In genomic region chr9:51398886-51399285, GRCm38 (mm10) we compare ENCODE assay signal across 26 mouse cellular contexts.
A peak's percentile ranks its signal among the peaks of the same experiment; 100 is the strongest.
DNase-seq lines count a peak whose midpoint lies in the region; TF ChIP-seq lines count a peak whose summit lies in the region.
"Had no signal": no experiment of that assay in that cellular context is flagged by ENCODE, and none has a peak within 500 bp of the region (broad histone marks: within the 10 kb centered on the region; RNA-seq: fewer than 3 reads in every experiment).

No protein-coding gene starts in this region.

- no peaks in the 10 kb centered on the region for H3K79me2 ChIP-seq in myocyte (ENCODE audit: control insufficient read depth, insufficient read depth)

- intact Hi-C loops in gastrocnemius, adult 2 months (cut with DNase I): no loop called here

- peak overlapping the region; percentile 65 for H3K27ac ChIP-seq in gastrocnemius, adult 2 months
- H3K27ac ChIP-seq: embryonic facial prominence, embryonic 13.5 days; forebrain, embryonic 10.5 days; forebrain, embryonic 13.5 days; heart, embryonic 15.5 days; hindbrain, embryonic 10.5 days; hindbrain, embryonic 13.5 days; intestine, embryonic 15.5 days had no signal

- no peak for TF ChIP-seq CTCF in gastrocnemius, adult 2 months (IDR thresholded peaks at IDR 0.05)

- no peak overlapping the region for H3ac ChIP-seq in myocyte (ENCODE audit: control insufficient read depth, insufficient read length)

- DNase-seq in gastrocnemius, adult 2 months: peak; percentile 24
- DNase-seq in gastrocnemius, postnatal 10 days: no peak
- DNase-seq in 3T3-L1 (ENCODE audit: low read depth, low spot score) (peak; percentile 89), NIH3T3 (ENCODE audit: low read depth) (peak; percentile 63)
- DNase-seq in thymus, postnatal 4 days: no peak
- DNase-seq in c-Kit-positive CD71-positive TER-119-positive erythroid progenitor cells, embryonic 14.5 days (ENCODE audit: low spot score): no peak
- DNase-seq: adrenal gland, adult 8-10 months; adrenal gland, postnatal 36 days; cerebellum, adult 11 months; cerebellum, adult 2 months; cerebellum, adult 9-11 months; cerebellum, postnatal 25 days; heart, postnatal 10 days; heart, postnatal 36 days; kidney, adult 11 months; kidney, adult 8-10 months had no signal

- H3K4me3 ChIP-seq in gastrocnemius, adult 2 months: no peak overlapping the region
- no peak overlapping the region for H3K4me3 ChIP-seq in myocyte
- H3K4me3 ChIP-seq: embryonic facial prominence, embryonic 13.5 days; forebrain, embryonic 10.5 days; forebrain, embryonic 13.5 days; heart, embryonic 12.5 days; heart, embryonic 15.5 days; hindbrain, embryonic 10.5 days; hindbrain, embryonic 13.5 days; intestine, embryonic 15.5 days had no signal

- H3K4me2 ChIP-seq in myocyte (ENCODE audit: low read depth): no peak overlapping the region
- H3K4me2 ChIP-seq: embryonic facial prominence, embryonic 13.5 days; forebrain, embryonic 13.5 days; heart, embryonic 12.5 days; heart, embryonic 15.5 days; hindbrain, embryonic 13.5 days; intestine, embryonic 15.5 days had no signal

- no peaks in the 10 kb centered on the region for H3K36me3 ChIP-seq in myocyte (ENCODE audit: control insufficient read depth, insufficient read depth)
- H3K36me3 ChIP-seq: embryonic facial prominence, embryonic 13.5 days; forebrain, embryonic 10.5 days; heart, embryonic 12.5 days; heart, embryonic 15.5 days; hindbrain, embryonic 10.5 days; hindbrain, embryonic 13.5 days; intestine, embryonic 15.5 days had no signal

- no peaks in the 10 kb centered on the region for H3K27me3 ChIP-seq in myocyte (ENCODE audit: control insufficient read depth, insufficient read depth, insufficient read length)
- H3K27me3 ChIP-seq: embryonic facial prominence, embryonic 13.5 days; forebrain, embryonic 13.5 days; heart, embryonic 12.5 days; heart, embryonic 15.5 days; hindbrain, embryonic 13.5 days; intestine, embryonic 15.5 days; Patski had no signal

- no peak for TF ChIP-seq POLR2A in myocyte (IDR thresholded peaks at IDR 0.05; ENCODE audit: insufficient read length, low read depth)

TF ChIP-seq in myocyte, 11 proteins besides CTCF, POLR2A, EP300 and RAD21:
- TF ChIP-seq SRF (IDR thresholded peaks at IDR 0.05; ENCODE audit: control insufficient read depth, insufficient read length, low read depth): no peak
- TF ChIP-seq E2F4 (IDR thresholded peaks at IDR 0.05; ENCODE audit: insufficient read depth): no peak
- no peak for TF ChIP-seq MYOG (IDR thresholded peaks at IDR 0.05; ENCODE audit: control insufficient read depth in 1 of 3, insufficient read depth in 1 of 3, insufficient read length in 2 of 3, low read depth in 2 of 3)
- TF ChIP-seq MAX (IDR thresholded peaks at IDR 0.05; ENCODE audit: low read depth): no peak
- TF ChIP-seq TCF12 (IDR thresholded peaks at IDR 0.05; ENCODE audit: insufficient read depth, poor library complexity, severe bottlenecking): no peak
- TF ChIP-seq CEBPB (IDR thresholded peaks at IDR 0.05; ENCODE audit: insufficient read depth, poor library complexity, severe bottlenecking): peak; percentile 88
- no peak for TF ChIP-seq REST (IDR thresholded peaks at IDR 0.05; ENCODE audit: insufficient read depth, insufficient read length)
- no peak for TF ChIP-seq MYOD1 (IDR thresholded peaks at IDR 0.05; ENCODE audit: control insufficient read depth in 1 of 3, insufficient read length in 2 of 3, low read depth in 2 of 3)
- TF ChIP-seq USF1 (IDR thresholded peaks at IDR 0.05; ENCODE audit: low read depth): no peak

Comparison
In these comparisons a context has a peak if more than half of its experiments do, and no peak if none do; other contexts are left out.
1. DNase-seq: peak in gastrocnemius, adult 2 months (single experiment), 3T3-L1 (single experiment) and NIH3T3 (single experiment); none in gastrocnemius, postnatal 10 days (single experiment), thymus, postnatal 4 days (single experiment) and c-Kit-positive CD71-positive TER-119-positive erythroid progenitor cells, embryonic 14.5 days (single experiment).